Mouse (Mus musculus) 3T3-L1 (cell line): ENCODE data around the gene Igsf8.

Source experiments
- DNase-seq: peaks from one replicate; pipeline ENCODE4 v3.0.0-alpha.2; 2015; ENCODE audit warnings: low read depth, low spot score

The Igsf8 gene

GRCm38 (mm10) chr1:172273386-172273785 is 11.9 kb downstream of the Igsf8 start:
- DNase-seq: no peak

- no peak for DNase-seq
Observed at GRCm38 (mm10) chr1:172274116-172274515, 12.7 kb downstream of the Igsf8 start.

- no peak for DNase-seq
Observed at GRCm38 (mm10) chr1:172274547-172274946, 13.1 kb downstream of the Igsf8 start.

- no peak for DNase-seq
Observed at GRCm38 (mm10) chr1:172277172-172277571, 15.7 kb downstream of the Igsf8 start.

GRCm38 (mm10) chr1:172278328-172278727 is 16.9 kb downstream of the Igsf8 start:
- DNase-seq: no peak

GRCm38 (mm10) chr1:172279768-172280509 is 18.5 kb downstream of the Igsf8 start:
- no peak for DNase-seq

GRCm38 (mm10) chr1:172281522-172282254 is 20.2 kb downstream of the Igsf8 start:
- DNase-seq: no peak

GRCm38 (mm10) chr1:172283073-172283472 is 21.6 kb downstream of the Igsf8 start:
- DNase-seq: no peak

GRCm38 (mm10) chr1:172284221-172284620 is 22.8 kb downstream of the Igsf8 start:
- DNase-seq: no peak

- no peak for DNase-seq
Observed at GRCm38 (mm10) chr1:172286740-172287139, 25.3 kb downstream of the Igsf8 start.

- peak; percentile 41 for DNase-seq
Observed at GRCm38 (mm10) chr1:172288900-172289616, 27.6 kb downstream of the Igsf8 start.

GRCm38 (mm10) chr1:172289617-172289946 is 28.1 kb downstream of the Igsf8 start:
- no peak for DNase-seq

- DNase-seq: peak; percentile 25
Observed at GRCm38 (mm10) chr1:172292880-172293279, 31.4 kb downstream of the Igsf8 start.

GRCm38 (mm10) chr1:172293449-172293848 is 32.0 kb downstream of the Igsf8 start:
- DNase-seq: no peak

GRCm38 (mm10) chr1:172295751-172296197 is 34.3 kb downstream of the Igsf8 start:
- no peak for DNase-seq

GRCm38 (mm10) chr1:172296816-172297510 is 35.5 kb downstream of the Igsf8 start:
- no peak for DNase-seq

GRCm38 (mm10) chr1:172297611-172298537 is 36.4 kb downstream of the Igsf8 start, which contains the start of gene Atp1a2:
Gene Atp1a2 (minus strand): TSS chr1:172298064.
- no peak for DNase-seq

- DNase-seq: no peak
Observed at GRCm38 (mm10) chr1:172299528-172299927, 38.1 kb downstream of the Igsf8 start.

- peak; percentile 20 for DNase-seq
Observed at GRCm38 (mm10) chr1:172300247-172300646, 38.8 kb downstream of the Igsf8 start.

- no peak for DNase-seq
Observed at GRCm38 (mm10) chr1:172301180-172301579, 39.7 kb downstream of the Igsf8 start.

- no peak for DNase-seq
Observed at GRCm38 (mm10) chr1:172302311-172302710, 40.9 kb downstream of the Igsf8 start.
